ENCODE assay signal across 9 mouse cellular contexts in the genomic region with DNA sequence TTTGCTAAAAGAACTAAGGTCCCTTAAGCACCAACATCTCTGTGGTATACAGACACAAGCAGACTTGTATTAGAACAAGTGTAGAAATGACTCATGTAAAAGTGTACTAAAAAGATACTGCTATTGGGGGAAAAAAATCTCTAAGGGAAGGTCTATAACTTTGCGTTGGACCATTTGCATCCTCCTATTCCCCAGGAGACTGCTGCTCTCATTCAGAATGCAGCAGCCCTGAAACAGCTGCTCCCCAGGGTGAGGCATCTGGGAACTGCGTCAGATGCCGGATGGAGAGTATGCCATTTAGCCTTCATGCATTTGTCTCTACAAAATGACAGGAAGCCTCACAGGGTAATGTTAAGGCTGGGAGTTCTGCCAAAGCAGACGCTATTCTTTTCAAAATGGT.
DNase-seq lines count a peak whose midpoint lies in the region; ATAC-seq and TF ChIP-seq lines count a peak whose summit lies in the region.
"Had no signal": no experiment of that assay in that cellular context is flagged by ENCODE, and none has a peak within 500 bp of the region (broad histone marks: within the 10 kb centered on the region; RNA-seq: fewer than 3 reads in every experiment).

No protein-coding gene starts in this region.

- no peak overlapping the region for H3K4me2 ChIP-seq in kidney, embryonic 14.5 days (replicated peaks; ENCODE audit: low read depth, low read length)

- H3K4me1 ChIP-seq in kidney, embryonic 14.5 days (ENCODE audit: control insufficient read depth, insufficient read depth, low read length), result no peaks in the 10 kb centered on the region
- no peaks in the 10 kb centered on the region for H3K4me1 ChIP-seq in cerebellum, adult 2 months (ENCODE audit: control insufficient read depth, insufficient read depth, low read length)

- H3K9ac ChIP-seq in kidney, embryonic 14.5 days (ENCODE audit: low read depth, low read length), result no peak overlapping the region

- H3K27ac ChIP-seq in kidney, embryonic 14.5 days (ENCODE audit: low read depth, low read length), result no peak overlapping the region
- no peak overlapping the region for H3K27ac ChIP-seq in cerebellum, adult 2 months (ENCODE audit: insufficient read depth, low read length)

- H3K36me3 ChIP-seq in kidney, embryonic 14.5 days (ENCODE audit: control insufficient read depth, insufficient read depth, low read length), result no peaks in the 10 kb centered on the region

- TF ChIP-seq CTCF in brain, embryonic 14.5 days (IDR thresholded peaks at IDR 0.05; ENCODE audit: borderline replicate concordance, extremely low read depth, insufficient read depth, insufficient read length), result no peak
- no peak for TF ChIP-seq CTCF in cerebellum, adult 2 months (IDR thresholded peaks at IDR 0.05; ENCODE audit: borderline replicate concordance, insufficient read depth, low read depth, low read length)

- no peak for TF ChIP-seq POLR2A in brain, embryonic 14.5 days (IDR thresholded peaks at IDR 0.05; ENCODE audit: borderline replicate concordance, extremely low read depth, insufficient read depth, insufficient read length, poor library complexity, severe bottlenecking)
- TF ChIP-seq POLR2A in cerebellum, adult 2 months (IDR thresholded peaks at IDR 0.05; ENCODE audit: borderline replicate concordance, insufficient read depth, low read length), result no peak

- no peaks in the 10 kb centered on the region; the same call in 1 of the 2 replicates for H3K27me3 ChIP-seq in kidney, embryonic 14.5 days (ENCODE audit: control insufficient read depth, insufficient read depth, low read length)
- H3K27me3 ChIP-seq in cerebellum, adult 2 months (ENCODE audit: control insufficient read depth, insufficient read depth, low read length), result no peaks in the 10 kb centered on the region

- DNase-seq in embryo, embryonic 10 days (ENCODE audit: low spot score), result peak; percentile 7
- DNase-seq in embryo, embryonic 9.5 days (ENCODE audit: extremely low spot score), result no peak
- DNase-seq in kidney, postnatal 25 days, result peak; percentile 5 to 43
- peak; percentile 71 for DNase-seq in brain, embryonic 14.5 days (ENCODE audit: low read depth)
- peak; percentile 4 to 18 for DNase-seq in kidney, postnatal 4 days
- DNase-seq in ovary, postnatal 10 days (ENCODE audit: low spot score), result no peak
- DNase-seq in cerebellum, adult 2 months, result no peak

- 56% methylated on average over 4 of the region's 4 CpGs for WGBS in kidney, embryonic 14.5 days
- 44% methylated on average over 4 of the region's 4 CpGs for WGBS in cerebellum, adult 2 months

- no peak for ATAC-seq in kidney, embryonic 14.5 days (ENCODE audit: low FRiP score, low TSS enrichment)
- ATAC-seq: Patski had no signal

- no peaks in the 10 kb centered on the region for H3K9me3 ChIP-seq in kidney, embryonic 14.5 days (ENCODE audit: control insufficient read depth, low read length)

- no peak overlapping the region for H3K4me3 ChIP-seq in kidney, embryonic 14.5 days (ENCODE audit: low read length)
- no peak overlapping the region for H3K4me3 ChIP-seq in cerebellum, adult 2 months (replicated peaks; ENCODE audit: insufficient read depth, low read depth, low read length)

Comparison
In these comparisons a context has a peak if more than half of its experiments do, and no peak if none do; other contexts are left out.
1. DNase-seq: peak in embryo, embryonic 10 days (single experiment), kidney, postnatal 25 days (2 of 2), brain, embryonic 14.5 days (single experiment) and kidney, postnatal 4 days (2 of 2); none in embryo, embryonic 9.5 days (single experiment), ovary, postnatal 10 days (single experiment) and cerebellum, adult 2 months (0 of 2).